Comparison of ENCODE assay signal across 8 mouse cellular contexts in genomic region chr13:34129485-34130225, GRCm38 (mm10). TPM values are rescaled to one million over a fixed set of nuclear protein-coding genes. Genes with fewer than 3 reads are reported as not detected.
DNase-seq lines count a peak whose midpoint lies in the region; ATAC-seq and TF ChIP-seq lines count a peak whose summit lies in the region.

No protein-coding gene starts in this region.

- no peak; the same call in 1 of the 2 replicates for TF ChIP-seq POLR2A in cortical plate, adult 2 months (IDR thresholded peaks at IDR 0.05; ENCODE audit: extremely low read depth, insufficient read depth, low read length)

- peak overlapping the region; percentile 77 for H3K9ac ChIP-seq in heart, embryonic 11.5 days (ENCODE audit: low read depth, low read length)
- H3K9ac ChIP-seq in kidney, embryonic 16.5 days (replicated peaks; ENCODE audit: low read length) = peak overlapping the region; percentile 78
- peak overlapping the region; percentile 25; the same call in 1 of the 2 replicates for H3K9ac ChIP-seq in liver, embryonic 15.5 days
- H3K9ac ChIP-seq in neural tube, embryonic 13.5 days = peak overlapping the region; percentile 100

- H3K9me3 ChIP-seq in heart, embryonic 11.5 days (replicated peaks; ENCODE audit: control insufficient read depth, low read length) = no peaks in the 10 kb centered on the region
- no peaks in the 10 kb centered on the region for H3K9me3 ChIP-seq in kidney, embryonic 16.5 days (ENCODE audit: low read length)
- H3K9me3 ChIP-seq in liver, embryonic 15.5 days (replicated peaks) = no peaks in the 10 kb centered on the region
- no peaks in the 10 kb centered on the region for H3K9me3 ChIP-seq in neural tube, embryonic 13.5 days

- WGBS in heart, embryonic 11.5 days (ENCODE audit: insufficient replicate concordance) = under 1% methylated on average over 31 of the region's 31 CpGs
- WGBS in kidney, embryonic 16.5 days = under 1% methylated on average over 30 of the region's 31 CpGs
- 3% methylated on average over 31 of the region's 31 CpGs for WGBS in liver, embryonic 15.5 days (ENCODE audit: insufficient replicate concordance)
- under 1% methylated on average over 31 of the region's 31 CpGs for WGBS in neural tube, embryonic 13.5 days

- H3K36me3 ChIP-seq in heart, embryonic 11.5 days (ENCODE audit: control insufficient read depth, insufficient read depth, low read length) = no peaks in the 10 kb centered on the region
- no peaks in the 10 kb centered on the region for H3K36me3 ChIP-seq in kidney, embryonic 16.5 days (ENCODE audit: insufficient read depth, low read length)
- no peaks in the 10 kb centered on the region for H3K36me3 ChIP-seq in liver, embryonic 15.5 days (replicated peaks)
- H3K36me3 ChIP-seq in neural tube, embryonic 13.5 days = peaks cover 26% of the 10 kb centered on the region

- peak overlapping the region; percentile 87 for H3K4me2 ChIP-seq in heart, embryonic 11.5 days
- H3K4me2 ChIP-seq in kidney, embryonic 16.5 days (replicated peaks; ENCODE audit: low read depth, low read length) = peak overlapping the region; percentile 92
- H3K4me2 ChIP-seq in liver, embryonic 15.5 days = peak overlapping the region; percentile 72
- H3K4me2 ChIP-seq in neural tube, embryonic 13.5 days = peak overlapping the region; percentile 89

- 0 out of 2 replicates have a peak overlapping the region, but pooled peaks have one; percentile 11 for H3K27ac ChIP-seq in cortical plate, adult 2 months (ENCODE audit: insufficient read depth, low read length)
- peak overlapping the region; percentile 57; the same call in 1 of the 2 replicates for H3K27ac ChIP-seq in heart, embryonic 11.5 days (ENCODE audit: low read depth, low read length)
- peak overlapping the region; percentile 64 for H3K27ac ChIP-seq in kidney, embryonic 16.5 days (ENCODE audit: low read length)
- no peak overlapping the region for H3K27ac ChIP-seq in liver, embryonic 15.5 days (replicated peaks)
- peak overlapping the region; percentile 100 for H3K27ac ChIP-seq in neural tube, embryonic 13.5 days (replicated peaks)

- H3K27me3 ChIP-seq in heart, embryonic 11.5 days (ENCODE audit: control insufficient read depth, insufficient read depth, low read length) = no peaks in the 10 kb centered on the region; the same call in 1 of the 2 replicates
- H3K27me3 ChIP-seq in kidney, embryonic 16.5 days (ENCODE audit: insufficient read depth, low read length) = peaks cover 15% of the 10 kb centered on the region
- H3K27me3 ChIP-seq in liver, embryonic 15.5 days = peaks cover 76% of the 10 kb centered on the region
- H3K27me3 ChIP-seq in neural tube, embryonic 13.5 days = no peaks in the 10 kb centered on the region

- peak; percentile 94 for DNase-seq in heart, adult 11 months
- DNase-seq in heart, postnatal 25 days (ENCODE audit: low spot score) = no peak
- peak; percentile 50 for DNase-seq in thymus, postnatal 14 days

- peak overlapping the region; percentile 63 for H3K4me3 ChIP-seq in cortical plate, adult 2 months (ENCODE audit: insufficient read depth, low read length)
- H3K4me3 ChIP-seq in heart, embryonic 11.5 days (ENCODE audit: low read depth, low read length) = peak overlapping the region; percentile 73
- peak overlapping the region; percentile 76 for H3K4me3 ChIP-seq in kidney, embryonic 16.5 days (ENCODE audit: low read length)
- peak overlapping the region; percentile 51 for H3K4me3 ChIP-seq in liver, embryonic 15.5 days (replicated peaks)
- peak overlapping the region; percentile 95 for H3K4me3 ChIP-seq in neural tube, embryonic 13.5 days

- TF ChIP-seq CTCF in cortical plate, adult 2 months (IDR thresholded peaks at IDR 0.05; ENCODE audit: extremely low read depth, insufficient read depth, low read length) = no peak

- intact Hi-C loops in heart, postnatal 25 days (cut with DNase I) = loop anchor here (1.0 to 2.0 kb wide), 2 partner anchors 19 to 51 kb away; partner anchors contain the start of gene Tubb2a

- ATAC-seq in heart, embryonic 11.5 days (replicated peaks; ENCODE audit: insufficient number of reproducible peaks, low FRiP score, low TSS enrichment) = no peak; the same call in 1 of the 2 replicates
- peak; percentile 39 for ATAC-seq in kidney, embryonic 16.5 days (ENCODE audit: low FRiP score, low TSS enrichment)
- ATAC-seq in liver, embryonic 15.5 days (ENCODE audit: insufficient read depth) = no peak
- ATAC-seq in neural tube, embryonic 13.5 days (ENCODE audit: low read depth) = peak; percentile 17

- H3K4me1 ChIP-seq in cortical plate, adult 2 months (ENCODE audit: control insufficient read depth, insufficient read depth, low read length) = peaks cover 7% of the 10 kb centered on the region; the same call in 1 of the 2 replicates
- H3K4me1 ChIP-seq in heart, embryonic 11.5 days (ENCODE audit: control insufficient read depth, insufficient read depth, low read length) = peaks cover 20% of the 10 kb centered on the region
- peaks cover 45% of the 10 kb centered on the region for H3K4me1 ChIP-seq in kidney, embryonic 16.5 days (ENCODE audit: insufficient read depth, low read length)
- H3K4me1 ChIP-seq in liver, embryonic 15.5 days (replicated peaks) = peaks cover 29% of the 10 kb centered on the region
- H3K4me1 ChIP-seq in neural tube, embryonic 13.5 days (replicated peaks) = peaks cover 42% of the 10 kb centered on the region

RNA-seq across cellular contexts. Expression of gene Tubb2b, which starts 0.6 kb away (rescaled TPM):
- 1 to 10 TPM; 4.1 to 5.6 TPM for total RNA-seq in heart, postnatal 25 days (2021)
- 264 and 334 TPM in 2 replicates for polyA plus RNA-seq in cortical plate, adult 2 months (2012; rRNA removed)
- 25.2 and 35.0 TPM in 2 replicates for polyA plus RNA-seq in heart, embryonic 11.5 days (2014; fragmentation: Nextera tagmentation; extraction: Ambion mirVana)
- 39.7 and 40.4 TPM in 2 replicates for polyA plus RNA-seq in kidney, embryonic 16.5 days (2015; fragmentation: Nextera tagmentation; extraction: Ambion mirVana)
- 1.1 and 1.4 TPM in 2 replicates for polyA plus RNA-seq in liver, embryonic 15.5 days (2015; fragmentation: Nextera tagmentation; extraction: Ambion mirVana)
- polyA plus RNA-seq in neural tube, embryonic 13.5 days (2015; fragmentation: Nextera tagmentation; extraction: Ambion mirVana) = 644 and 732 TPM in 2 replicates

RNA-seq across cellular contexts. Expression of gene Psmg4, which starts 33.1 kb away (rescaled TPM):
- total RNA-seq in heart, postnatal 25 days (2021) = 10 to 100 TPM; 22.9 to 29.7 TPM
- polyA plus RNA-seq in cortical plate, adult 2 months (2012; rRNA removed) = 37.3 and 42.2 TPM in 2 replicates
- 59.0 and 66.1 TPM in 2 replicates for polyA plus RNA-seq in heart, embryonic 11.5 days (2014; fragmentation: Nextera tagmentation; extraction: Ambion mirVana)
- polyA plus RNA-seq in kidney, embryonic 16.5 days (2015; fragmentation: Nextera tagmentation; extraction: Ambion mirVana) = 67.4 and 74.9 TPM in 2 replicates
- polyA plus RNA-seq in liver, embryonic 15.5 days (2015; fragmentation: Nextera tagmentation; extraction: Ambion mirVana) = 26.0 and 30.0 TPM in 2 replicates
- 94.7 and 95.4 TPM in 2 replicates for polyA plus RNA-seq in neural tube, embryonic 13.5 days (2015; fragmentation: Nextera tagmentation; extraction: Ambion mirVana)

RNA-seq across cellular contexts. Expression of gene Tubb2a, which starts 51.8 kb away (rescaled TPM):
- total RNA-seq in heart, postnatal 25 days (2021) = 10 to 100 TPM; 55.0 to 57.4 TPM
- 1,313 and 1,351 TPM in 2 replicates for polyA plus RNA-seq in cortical plate, adult 2 months (2012; rRNA removed)
- 96.2 and 112 TPM in 2 replicates for polyA plus RNA-seq in heart, embryonic 11.5 days (2014; fragmentation: Nextera tagmentation; extraction: Ambion mirVana)
- polyA plus RNA-seq in kidney, embryonic 16.5 days (2015; fragmentation: Nextera tagmentation; extraction: Ambion mirVana) = 143 and 150 TPM in 2 replicates
- 62.6 and 74.2 TPM in 2 replicates for polyA plus RNA-seq in liver, embryonic 15.5 days (2015; fragmentation: Nextera tagmentation; extraction: Ambion mirVana)
- polyA plus RNA-seq in neural tube, embryonic 13.5 days (2015; fragmentation: Nextera tagmentation; extraction: Ambion mirVana) = 1,875 and 2,016 TPM in 2 replicates

Comparison
In these comparisons a context has a peak if more than half of its experiments do, and no peak if none do; other contexts are left out.
1. ATAC-seq: peak in kidney, embryonic 16.5 days (single experiment) and neural tube, embryonic 13.5 days (single experiment); none in heart, embryonic 11.5 days (single experiment) and liver, embryonic 15.5 days (single experiment).
2. H3K9ac ChIP-seq: peak in every context shown above with its lines; median percentile 100 in neural tube, embryonic 13.5 days; 78 in kidney, embryonic 16.5 days; 77 in heart, embryonic 11.5 days; 25 in liver, embryonic 15.5 days.
3. RNA of gene Tubb2b, which starts 0.6 kb away (polyA plus RNA-seq): 644 to 732 TPM in neural tube, embryonic 13.5 days, 264 to 334 TPM in cortical plate, adult 2 months, 39.7 to 40.4 TPM in kidney, embryonic 16.5 days and 25.2 to 35.0 TPM in heart, embryonic 11.5 days; 1.1 to 1.4 TPM in liver, embryonic 15.5 days; every median in the first group is over 10 times any median in the second.
4. Peak in every context shown above with its lines, with median percentiles within 50 percentile points of each other: H3K4me3 ChIP-seq and H3K4me2 ChIP-seq.